Mouse (Mus musculus): ENCODE results near the gene Slc35e4. TPM values are rescaled to one million over a fixed set of nuclear protein-coding genes. Genes with fewer than 3 reads are reported as not detected.
A peak's percentile ranks its signal among the peaks of the same experiment; 100 is the strongest.

Slc35e4 gene
- total and polyA plus RNA-seq, 3 experiments: 3.3 to 10.9 (median 4.6) TPM

- H3K27me3 ChIP-seq (replicated peaks): peaks cover 1% of the 10 kb centered on the region
- H3K4me3 ChIP-seq (replicated peaks in 1 of 3; ENCODE audit: low read depth in 2 of 3, low read length in 2 of 3, poor library complexity in 1 of 3): no peak overlapping the region
- no peak overlapping the region for H3K4me2 ChIP-seq (ENCODE audit: insufficient read depth, low read depth, poor library complexity, severe bottlenecking)
- DNase-seq (ENCODE audit: extremely low read depth): peak; percentile 8
- peaks cover 0 to 5% of the 10 kb centered on the region in 2 experiments; a peak in 1 of 4 replicates for H3K4me1 ChIP-seq (ENCODE audit: control insufficient read depth in 1 of 2, insufficient read depth in 2 of 2)
- H3K27ac ChIP-seq (ENCODE audit: insufficient read depth, low read depth): no peak overlapping the region
- H3K79me2 ChIP-seq (replicated peaks; ENCODE audit: control insufficient read depth, extremely low read depth, insufficient read depth, poor library complexity, severe bottlenecking): no peaks in the 10 kb centered on the region
- dilution Hi-C loops (cut with MboI; ENCODE audit: extremely low pct_ligation_motif_present, extremely low pct_unique_long_range_greater_than_20kb, low sequenced_read_pairs) (no loop called here), in situ Hi-C loops (cut with MboI; ENCODE audit: low pct_ligation_motif_present, low pct_unique_long_range_greater_than_20kb, low sequenced_read_pairs) (no loop called here)
- no peak overlapping the region for H3K9ac ChIP-seq (ENCODE audit: insufficient read depth, low read depth)
- no peaks in the 10 kb centered on the region for H3K36me3 ChIP-seq (replicated peaks in 1 of 2; ENCODE audit: control insufficient read depth in 1 of 2, insufficient read depth in 1 of 2, low read length in 1 of 2)
- no peak for TF ChIP-seq ZMIZ1 (IDR thresholded peaks at IDR 0.05; ENCODE audit: low read depth, low read length)
- TF ChIP-seq IRF4 (IDR thresholded peaks at IDR 0.05; ENCODE audit: low read depth, low read length): no peak
- no peak for TF ChIP-seq TBP (conservative IDR thresholded peaks at IDR 0.05; ENCODE audit: low read depth, low read length)
- no peak for TF ChIP-seq GABPA (IDR thresholded peaks at IDR 0.05; ENCODE audit: insufficient replicate concordance, low read depth, low read length)
- TF ChIP-seq ZC3H11A (IDR thresholded peaks at IDR 0.05; ENCODE audit: low read depth, low read length): no peak
- TF ChIP-seq TCF12 (IDR thresholded peaks at IDR 0.05; ENCODE audit: low read depth, low read length): no peak
- TF ChIP-seq RCOR1 (conservative IDR thresholded peaks at IDR 0.05; ENCODE audit: low read depth, low read length): no peak
- no peak for TF ChIP-seq USF2 (conservative IDR thresholded peaks at IDR 0.05; ENCODE audit: low read depth, low read length)
- TF ChIP-seq CTCF (conservative IDR thresholded peaks at IDR 0.05 in 1 of 2, IDR thresholded peaks at IDR 0.05 in 1 of 2; ENCODE audit: low read depth in 2 of 2, low read length in 2 of 2): no peak
- no peak for TF ChIP-seq JUN (IDR thresholded peaks at IDR 0.05; ENCODE audit: insufficient read depth, low read depth, low read length)
- peaks cover 8% of the 10 kb centered on the region for H3K9me3 ChIP-seq (replicated peaks; ENCODE audit: low read length)
Measured at GRCm38 (mm10) chr11:3857902-3858301, 56.6 kb downstream of the Slc35e4 start.

Other genes starting within 250 kb of the Slc35e4 start
- gene Osbp2, start 50.8 kb downstream of the Slc35e4 start, total RNA-seq (2012; rRNA removed): not detected in 2 replicates
- not detected in 2 replicates for gene Osbp2, start 50.8 kb downstream of the Slc35e4 start, total RNA-seq (2014; rRNA removed)
- gene Osbp2, start 50.8 kb downstream of the Slc35e4 start, polyA plus RNA-seq (2012; ENCODE audit: insufficient read length, low read depth): not detected in 2 replicates
- gene 4921536K21Rik, start 19.6 kb downstream of the Slc35e4 start, total RNA-seq (2012; rRNA removed): 0.08 and 0.21 TPM in 2 replicates
- gene 4921536K21Rik, start 19.6 kb downstream of the Slc35e4 start, total RNA-seq (2014; rRNA removed): 0.08 TPM in 1 of 2 replicates, not detected in the other
- 0.56 and 0.61 TPM in 2 replicates for gene 4921536K21Rik, start 19.6 kb downstream of the Slc35e4 start, polyA plus RNA-seq (2012; ENCODE audit: insufficient read length, low read depth)
- 4.7 and 4.8 TPM in 2 replicates for gene Dusp18, start 19.4 kb downstream of the Slc35e4 start, total RNA-seq (2012; rRNA removed)
- gene Dusp18, start 19.4 kb downstream of the Slc35e4 start, total RNA-seq (2014; rRNA removed): 2.3 and 2.8 TPM in 2 replicates
- gene Dusp18, start 19.4 kb downstream of the Slc35e4 start, polyA plus RNA-seq (2012; ENCODE audit: insufficient read length, low read depth): 5.5 and 6.6 TPM in 2 replicates
- gene Tcn2, start 17.5 kb upstream of the Slc35e4 start, total RNA-seq (2012; rRNA removed): 4.7 and 8.6 TPM in 2 replicates
- 1.2 and 1.3 TPM in 2 replicates for gene Tcn2, start 17.5 kb upstream of the Slc35e4 start, total RNA-seq (2014; rRNA removed)
- 2.5 and 2.7 TPM in 2 replicates for gene Tcn2, start 17.5 kb upstream of the Slc35e4 start, polyA plus RNA-seq (2012; ENCODE audit: insufficient read length, low read depth)
- gene Pes1, start 49.3 kb upstream of the Slc35e4 start, total RNA-seq (2012; rRNA removed): 120 and 149 TPM in 2 replicates
- gene Pes1, start 49.3 kb upstream of the Slc35e4 start, total RNA-seq (2014; rRNA removed): 226 and 251 TPM in 2 replicates
- 304 and 311 TPM in 2 replicates for gene Pes1, start 49.3 kb upstream of the Slc35e4 start, polyA plus RNA-seq (2012; ENCODE audit: insufficient read length, low read depth)
- 0.21 and 0.50 TPM in 2 replicates for gene 4930556J24Rik, start 62.1 kb upstream of the Slc35e4 start, total RNA-seq (2012; rRNA removed)
- gene 4930556J24Rik, start 62.1 kb upstream of the Slc35e4 start, total RNA-seq (2014; rRNA removed): not detected in 2 replicates
- 0.70 and 0.78 TPM in 2 replicates for gene 4930556J24Rik, start 62.1 kb upstream of the Slc35e4 start, polyA plus RNA-seq (2012; ENCODE audit: insufficient read length, low read depth)
- gene Gal3st1, start 69.0 kb upstream of the Slc35e4 start, total RNA-seq (2012; rRNA removed): 0.08 TPM in 1 of 2 replicates, not detected in the other
- gene Gal3st1, start 69.0 kb upstream of the Slc35e4 start, total RNA-seq (2014; rRNA removed): not detected in 2 replicates
- 0.14 TPM in 1 of 2 replicates, not detected in the other for gene Gal3st1, start 69.0 kb upstream of the Slc35e4 start, polyA plus RNA-seq (2012; ENCODE audit: insufficient read length, low read depth)
- 0.47 and 0.55 TPM in 2 replicates for gene Sec14l4, start 116.8 kb upstream of the Slc35e4 start, total RNA-seq (2012; rRNA removed)
- 0.42 and 0.46 TPM in 2 replicates for gene Sec14l4, start 116.8 kb upstream of the Slc35e4 start, total RNA-seq (2014; rRNA removed)
- gene Sec14l4, start 116.8 kb upstream of the Slc35e4 start, polyA plus RNA-seq (2012; ENCODE audit: insufficient read length, low read depth): 2.2 and 3.5 TPM in 2 replicates
- 0.21 TPM in 1 of 2 replicates, not detected in the other for gene Sec14l3, start 150.2 kb upstream of the Slc35e4 start, total RNA-seq (2012; rRNA removed)
- gene Sec14l3, start 150.2 kb upstream of the Slc35e4 start, total RNA-seq (2014; rRNA removed): not detected in 2 replicates
- gene Sec14l3, start 150.2 kb upstream of the Slc35e4 start, polyA plus RNA-seq (2012; ENCODE audit: insufficient read length, low read depth): not detected in 2 replicates
- 30.0 and 41.0 TPM in 2 replicates for gene Mtfp1, start 180.8 kb upstream of the Slc35e4 start, total RNA-seq (2012; rRNA removed)
- 22.1 and 22.3 TPM in 2 replicates for gene Mtfp1, start 180.8 kb upstream of the Slc35e4 start, total RNA-seq (2014; rRNA removed)
- 27.0 and 27.7 TPM in 2 replicates for gene Mtfp1, start 180.8 kb upstream of the Slc35e4 start, polyA plus RNA-seq (2012; ENCODE audit: insufficient read length, low read depth)
- 21.5 and 26.1 TPM in 2 replicates for gene Sec14l2, start 208.8 kb upstream of the Slc35e4 start, total RNA-seq (2012; rRNA removed)
- 21.9 and 24.2 TPM in 2 replicates for gene Sec14l2, start 208.8 kb upstream of the Slc35e4 start, total RNA-seq (2014; rRNA removed)
- gene Sec14l2, start 208.8 kb upstream of the Slc35e4 start, polyA plus RNA-seq (2012; ENCODE audit: insufficient read length, low read depth): 16.7 and 19.0 TPM in 2 replicates
- gene Rnf215, start 220.5 kb upstream of the Slc35e4 start, total RNA-seq (2012; rRNA removed): 24.8 and 25.0 TPM in 2 replicates
- gene Rnf215, start 220.5 kb upstream of the Slc35e4 start, total RNA-seq (2014; rRNA removed): 14.9 and 18.2 TPM in 2 replicates
- gene Rnf215, start 220.5 kb upstream of the Slc35e4 start, polyA plus RNA-seq (2012; ENCODE audit: insufficient read length, low read depth): 22.5 and 24.3 TPM in 2 replicates
- gene Ccdc157, start 245.6 kb upstream of the Slc35e4 start, total RNA-seq (2012; rRNA removed): 4.2 and 4.4 TPM in 2 replicates
- gene Ccdc157, start 245.6 kb upstream of the Slc35e4 start, total RNA-seq (2014; rRNA removed): 2.3 and 2.6 TPM in 2 replicates
- 3.9 and 4.0 TPM in 2 replicates for gene Ccdc157, start 245.6 kb upstream of the Slc35e4 start, polyA plus RNA-seq (2012; ENCODE audit: insufficient read length, low read depth)
- 46.5 and 56.9 TPM in 2 replicates for gene Sf3a1, start 245.7 kb upstream of the Slc35e4 start, total RNA-seq (2012; rRNA removed)
- gene Sf3a1, start 245.7 kb upstream of the Slc35e4 start, total RNA-seq (2014; rRNA removed): 28.6 and 29.5 TPM in 2 replicates
- gene Sf3a1, start 245.7 kb upstream of the Slc35e4 start, polyA plus RNA-seq (2012; ENCODE audit: insufficient read length, low read depth): 93.4 and 97.6 TPM in 2 replicates